Mouse (Mus musculus) brain, adult 2 months (tissue): ENCODE results near the gene Medag.

ENCODE experiments used
- DNase-seq: peaks from one replicate; pipeline ENCODE4 v3.0.0; 2011; ENCODE audit warnings: low read depth, low spot score

The Medag gene

DNA sequence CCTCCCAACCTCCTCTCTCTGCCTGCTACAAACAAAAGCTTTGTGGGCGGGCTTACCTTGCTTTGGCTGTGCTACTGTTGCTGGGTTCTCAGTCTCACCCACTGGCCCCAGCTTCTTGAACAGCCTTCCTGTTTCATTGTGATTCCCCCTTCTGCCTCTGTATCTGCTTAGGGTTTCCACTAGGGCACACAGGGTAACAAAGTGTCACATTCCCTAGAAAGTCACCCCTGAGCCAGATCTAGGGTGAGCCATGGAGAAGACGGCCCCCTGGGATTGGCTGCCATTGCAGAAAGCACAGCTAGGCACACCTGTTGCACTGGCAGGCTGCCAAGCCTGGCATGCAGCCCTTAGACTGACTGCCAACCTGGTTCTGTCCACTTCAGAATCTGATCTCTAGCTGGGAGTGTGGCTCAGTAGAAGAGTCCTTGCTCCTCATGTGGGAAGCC lies 17.3 kb downstream of the Medag start:
- DNase-seq: peak; percentile 75

DNA sequence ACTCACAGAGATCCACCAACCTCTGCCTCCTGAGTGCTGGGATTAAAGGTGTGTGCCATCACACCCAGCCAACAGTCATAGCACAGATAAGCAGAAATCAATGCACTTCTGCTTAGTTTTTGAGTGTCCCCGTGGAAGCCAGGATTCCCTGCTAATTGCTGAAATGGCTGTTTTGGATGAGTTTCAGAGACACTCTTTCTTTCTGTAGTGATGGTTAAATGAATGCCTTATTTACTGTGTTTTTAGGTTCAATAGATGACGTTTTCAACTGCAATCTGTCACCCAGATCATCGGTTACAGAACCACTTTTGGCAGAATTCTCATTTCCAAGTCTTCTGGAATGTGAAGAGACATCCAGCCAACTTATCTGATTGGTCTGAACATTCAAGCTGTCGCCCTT lies 18.0 kb downstream of the Medag start:
- no peak for DNase-seq

DNA sequence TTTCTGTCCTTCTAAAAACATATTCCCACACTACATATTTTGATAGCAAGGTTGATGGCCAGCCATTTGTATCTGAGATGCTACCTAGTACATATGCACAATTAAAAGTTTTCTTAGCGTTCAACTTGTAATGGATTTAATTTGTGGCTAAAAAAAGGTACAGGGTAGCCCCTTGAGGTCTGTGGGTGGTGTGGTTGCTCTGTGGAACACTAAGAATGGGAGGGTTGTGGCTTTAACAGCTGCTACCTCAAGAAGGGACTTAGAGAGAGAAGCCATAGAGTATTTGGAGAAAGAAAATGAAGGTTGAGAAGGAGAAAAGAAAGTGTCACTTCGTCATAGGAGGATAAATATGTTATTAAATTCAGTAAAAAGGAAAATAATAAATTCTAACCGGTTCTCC lies 19.4 kb downstream of the Medag start:
- DNase-seq: no peak

- no peak for DNase-seq
Observed at GRCm38 (mm10) chr5:149433618-149434017, 22.1 kb downstream of the Medag start.

DNA sequence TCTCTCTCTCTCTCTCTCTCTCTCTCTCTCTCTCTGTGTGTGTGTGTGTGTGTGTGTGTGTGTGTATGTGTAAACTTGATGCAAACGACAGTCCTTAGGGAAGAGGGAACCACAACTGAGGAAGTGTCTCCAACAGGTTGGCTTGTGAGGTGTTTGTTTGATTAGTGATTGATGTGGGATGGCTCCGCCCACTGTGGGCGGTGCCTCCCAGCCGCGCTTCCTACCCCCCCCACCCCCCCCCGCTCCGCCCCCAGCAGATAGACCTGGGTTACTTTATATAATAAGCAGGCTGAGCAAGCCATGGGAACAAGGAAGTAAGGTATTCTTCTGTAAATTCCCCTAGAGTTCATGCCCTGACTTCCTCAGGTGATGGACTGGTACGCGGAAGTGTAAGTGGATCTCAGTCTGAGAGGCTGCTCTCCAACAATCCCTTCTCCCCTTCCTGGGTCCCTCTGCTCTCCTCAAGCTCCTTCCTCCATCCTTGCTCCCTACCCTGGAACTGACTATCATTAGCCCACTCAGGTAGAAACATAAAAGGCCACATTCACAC lies 22.7 kb downstream of the Medag start:
- no peak for DNase-seq

DNA sequence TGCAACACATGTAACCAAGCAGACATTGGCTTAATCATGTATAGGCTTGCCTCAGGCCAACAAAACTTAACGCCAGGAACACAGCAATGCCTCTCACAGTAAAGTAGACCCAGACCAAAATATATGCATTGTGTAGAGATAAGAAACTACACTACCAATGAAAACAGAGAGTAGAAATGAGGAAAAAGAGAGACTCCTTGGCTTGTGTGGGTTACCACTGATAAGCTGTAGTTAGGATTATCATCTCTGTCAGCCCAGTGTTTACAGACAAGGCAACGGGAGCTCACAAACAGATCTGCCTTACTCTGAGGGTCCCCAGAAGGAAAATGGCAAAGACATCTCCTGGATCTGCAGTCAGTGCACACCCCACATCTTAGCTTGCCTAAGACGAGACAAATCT lies 25.0 kb downstream of the Medag start:
- DNase-seq: no peak

GRCm38 (mm10) chr5:149437150-149437549 lies 25.6 kb downstream of the Medag start:
- DNase-seq: no peak

- DNase-seq: peak; percentile 86
Observed at GRCm38 (mm10) chr5:149439531-149440179, 28.1 kb downstream of the Medag start, which contains the start of gene Tex26. TSS of gene Tex26 (plus strand) at chr5:149439660.

DNA sequence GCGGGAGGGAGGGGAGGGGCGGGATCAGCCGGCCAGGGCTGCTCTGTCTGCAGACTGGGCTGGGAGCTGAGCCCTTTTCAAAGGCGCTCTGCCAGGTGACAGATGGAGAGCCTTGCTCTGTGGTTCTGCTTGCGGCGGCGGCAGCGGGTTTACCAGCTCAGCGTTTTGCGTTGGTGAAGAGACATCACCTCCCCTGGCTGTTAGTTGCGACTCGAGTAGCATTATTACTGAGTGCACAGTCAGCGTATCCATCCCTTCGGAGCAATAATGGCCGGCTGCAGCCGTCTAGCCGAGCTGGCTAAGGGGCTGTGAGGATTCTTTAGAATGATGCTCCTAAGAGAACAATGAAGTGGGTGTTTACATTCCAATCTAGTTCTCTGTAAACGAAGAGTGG lies 28.6 kb downstream of the Medag start:
- peak; percentile 98 for DNase-seq

DNA sequence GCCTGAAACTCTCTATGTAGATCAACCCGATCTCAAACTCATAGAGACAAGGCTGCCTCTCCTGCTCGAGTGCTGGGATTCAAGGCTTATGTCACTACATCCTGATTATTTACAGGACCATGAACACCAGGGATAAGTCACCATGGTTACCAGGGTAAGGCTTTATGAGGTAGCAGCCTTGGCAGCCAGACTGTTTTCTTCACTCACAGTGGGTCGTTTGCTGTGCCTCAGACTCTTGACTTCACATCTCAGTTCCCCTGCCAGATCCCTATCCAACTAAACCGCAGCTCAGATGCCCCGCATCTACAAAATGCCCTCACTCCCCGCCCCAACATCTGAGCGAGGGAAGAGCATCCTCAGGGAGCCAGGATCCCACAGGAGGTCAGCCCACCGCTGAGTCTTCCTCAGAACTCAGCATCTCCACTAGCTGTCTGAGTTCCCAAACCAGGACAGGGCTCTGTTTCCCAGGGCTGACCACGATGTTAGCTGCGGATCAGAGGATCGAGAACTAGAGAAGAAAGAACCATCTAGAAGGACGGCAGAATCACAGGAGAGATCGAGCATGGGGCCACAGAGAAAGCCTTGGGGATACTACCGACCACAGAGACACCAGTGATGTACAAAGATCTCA lies 30.2 kb downstream of the Medag start:
- DNase-seq: peak; percentile 64

DNA sequence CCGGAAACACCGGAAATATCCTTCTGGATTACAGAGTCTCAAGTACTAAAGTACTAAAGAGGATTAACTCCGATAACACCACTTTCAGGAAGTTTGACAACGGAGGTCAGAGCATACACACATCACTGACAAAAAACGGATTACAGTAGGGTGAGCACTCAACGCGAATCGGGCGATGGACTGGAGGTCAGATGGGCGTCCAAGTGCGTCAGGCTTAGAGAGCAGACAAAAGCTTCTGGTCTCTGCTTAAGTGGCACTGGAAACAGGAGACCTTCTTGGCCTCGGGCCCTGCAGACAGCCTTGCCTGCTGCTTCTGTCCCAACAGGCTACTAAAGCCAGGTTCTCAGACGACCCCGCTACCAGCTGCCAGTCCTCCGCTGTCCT lies 30.7 kb downstream of the Medag start:
- no peak for DNase-seq

DNA sequence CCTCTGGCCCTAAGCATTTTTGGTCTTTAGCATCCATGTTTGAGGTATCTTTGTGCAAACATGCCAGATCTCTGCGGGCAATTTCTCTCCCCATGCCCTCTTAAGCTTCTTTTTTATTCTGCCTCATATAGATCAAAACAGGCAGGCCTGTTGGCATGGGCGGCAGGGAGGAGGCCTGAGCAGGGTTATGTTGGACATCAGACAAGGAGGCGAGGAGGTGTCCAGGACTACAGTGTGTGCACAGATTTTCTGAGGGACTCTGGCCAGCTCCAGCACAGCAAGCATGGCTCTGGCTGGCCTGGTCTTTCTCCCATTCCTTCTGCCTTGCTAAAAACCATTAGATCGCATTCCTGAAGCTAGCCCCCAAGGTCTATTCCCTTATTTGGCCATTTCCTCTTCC lies 32.9 kb downstream of the Medag start:
- DNase-seq: peak; percentile 95

- DNase-seq: no peak
Observed at GRCm38 (mm10) chr5:149446495-149446894, 34.9 kb downstream of the Medag start.

- no peak for DNase-seq
Observed at GRCm38 (mm10) chr5:149447733-149448132, 36.2 kb downstream of the Medag start.

GRCm38 (mm10) chr5:149449406-149449805 lies 37.9 kb downstream of the Medag start:
- DNase-seq: no peak

DNA sequence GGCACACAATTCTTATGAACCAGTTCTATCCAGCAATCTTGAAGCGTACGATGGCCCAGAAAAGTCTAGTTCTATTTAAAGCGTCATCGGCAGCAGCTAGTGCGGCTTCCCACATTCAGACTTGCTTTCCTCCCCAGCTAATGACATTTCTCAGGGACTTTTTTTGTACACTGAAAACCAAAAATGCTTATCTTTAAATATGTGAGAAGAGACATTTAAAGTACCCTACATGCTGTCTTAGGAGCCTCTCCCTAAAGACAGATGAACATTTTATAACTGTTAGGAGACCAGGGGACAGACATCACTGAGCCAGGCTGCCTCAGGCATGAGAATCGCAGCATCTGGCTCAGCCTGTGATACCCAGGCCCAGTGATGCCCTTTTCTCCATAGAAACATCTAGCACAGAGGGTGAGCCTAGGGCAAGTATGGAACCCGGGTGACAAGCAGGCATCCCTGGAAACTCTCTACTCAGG lies 39.7 kb downstream of the Medag start:
- peak; percentile 85 for DNase-seq

- DNase-seq: peak; percentile 75
Observed at GRCm38 (mm10) chr5:149454281-149454680, 42.7 kb downstream of the Medag start.

DNA sequence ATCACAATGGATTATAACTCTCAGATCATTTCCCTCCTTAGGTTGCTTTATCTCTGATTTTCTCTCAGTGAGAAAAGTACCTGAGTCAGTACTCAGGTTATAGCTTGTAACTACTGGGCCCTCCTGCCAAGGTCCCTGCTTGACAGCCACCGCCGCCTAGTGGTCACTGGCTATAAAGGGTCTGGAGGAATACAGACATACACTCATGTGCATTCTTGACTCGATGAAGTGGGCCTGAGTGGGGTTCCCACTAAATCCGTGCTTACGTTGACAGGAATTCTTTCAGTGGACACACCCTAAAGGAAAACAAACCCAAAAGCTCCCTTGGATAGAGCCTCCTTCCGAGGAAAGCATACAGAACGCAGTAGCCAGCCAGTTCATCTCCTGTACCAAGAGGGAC lies 45.0 kb downstream of the Medag start:
- no peak for DNase-seq

- no peak for DNase-seq
Observed at GRCm38 (mm10) chr5:149462071-149462470, 50.5 kb downstream of the Medag start.

- no peak for DNase-seq
Observed at GRCm38 (mm10) chr5:149465305-149465704, 53.8 kb downstream of the Medag start.

DNA sequence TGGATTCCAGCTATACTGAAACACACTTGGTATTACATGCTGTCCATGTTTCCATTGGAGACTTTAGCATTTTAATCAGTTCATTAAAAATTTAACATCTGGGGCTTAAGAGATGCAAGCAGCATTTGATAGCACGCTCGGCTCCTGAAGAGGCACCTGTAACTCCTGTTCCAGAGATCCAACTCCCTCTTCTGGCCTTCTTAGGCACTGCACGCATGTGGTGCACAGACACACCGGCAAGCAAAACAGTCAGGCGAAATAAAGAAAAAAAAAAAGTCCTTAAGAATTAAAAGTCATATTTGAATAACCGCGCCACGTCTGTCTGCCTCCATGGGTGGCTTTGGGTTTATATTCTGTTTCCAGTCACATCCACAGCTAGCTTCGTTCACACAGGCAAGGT lies 62.6 kb downstream of the Medag start:
- DNase-seq: no peak

DNA sequence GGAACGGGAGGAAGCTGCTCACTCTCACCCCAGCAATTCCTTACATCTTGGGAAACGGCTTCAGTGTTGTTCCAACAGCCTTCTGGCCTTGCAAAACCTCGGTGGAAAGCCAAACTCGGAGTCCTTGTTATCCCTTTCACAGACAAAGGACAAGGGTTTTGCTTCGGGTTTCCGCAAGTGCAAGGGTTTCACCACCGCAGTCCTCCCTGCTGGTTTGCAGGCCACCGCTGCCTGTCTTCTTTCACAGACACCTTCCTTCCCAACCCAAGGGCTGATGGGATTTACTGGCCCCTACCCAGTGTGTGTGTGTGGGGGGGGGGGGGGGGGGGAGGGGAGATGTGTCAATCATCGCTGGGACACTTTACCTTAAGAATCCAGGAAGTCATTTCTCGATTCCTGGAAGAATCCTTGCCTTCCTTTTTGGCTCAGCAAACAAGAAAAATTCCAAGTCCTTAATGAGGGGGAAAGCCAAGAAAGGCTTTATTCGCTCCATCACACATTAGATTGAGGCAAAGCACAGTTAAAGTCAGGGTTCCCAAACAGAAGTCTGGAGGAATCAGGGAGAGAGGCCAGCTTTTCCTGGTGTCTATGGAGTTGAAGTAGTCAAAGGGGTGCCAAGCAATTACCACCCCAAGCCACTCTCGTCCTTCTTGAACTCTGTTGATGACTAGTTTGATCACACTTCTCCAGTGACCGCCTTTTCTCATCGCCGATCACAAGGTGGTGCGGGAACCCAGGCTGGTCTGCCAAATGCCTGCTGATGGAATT lies 63.3 kb downstream of the Medag start:
- no peak for DNase-seq
